16 mouse cellular contexts compared by ENCODE assay signal in genomic region chr5:51527498-51528164, GRCm38 (mm10). TPM values are rescaled to one million over a fixed set of nuclear protein-coding genes. Genes with fewer than 3 reads are reported as not detected.
A peak's percentile ranks its signal among the peaks of the same experiment; 100 is the strongest.
DNase-seq lines count a peak whose midpoint lies in the region; ATAC-seq lines count a peak whose summit lies in the region.
"Had no signal": no experiment of that assay in that cellular context is flagged by ENCODE, and none has a peak within 500 bp of the region (broad histone marks: within the 10 kb centered on the region; RNA-seq: fewer than 3 reads in every experiment).

No protein-coding gene starts in this region.

- ATAC-seq in heart, embryonic 13.5 days (ENCODE audit: extremely low read depth, insufficient number of reproducible peaks, low FRiP score, low TSS enrichment) = no peak
- ATAC-seq in liver, embryonic 15.5 days (ENCODE audit: insufficient read depth) = peak; percentile 86
- ATAC-seq in forebrain, embryonic 15.5 days (replicated peaks) = no peak
- ATAC-seq: lung, postnatal 0 days had no signal

- H3K27ac ChIP-seq in heart, embryonic 13.5 days (replicated peaks) = peak overlapping the region; percentile 92
- H3K27ac ChIP-seq in liver, embryonic 15.5 days (replicated peaks) = peak overlapping the region; percentile 71
- no peak overlapping the region for H3K27ac ChIP-seq in forebrain, embryonic 15.5 days (replicated peaks)
- H3K27ac ChIP-seq: embryonic facial prominence, embryonic 12.5 days; midbrain, embryonic 10.5 days had no signal

- peak overlapping the region; percentile 25; the same call in 1 of the 2 replicates for H3K9ac ChIP-seq in heart, embryonic 13.5 days
- H3K9ac ChIP-seq in liver, embryonic 15.5 days = no peak overlapping the region
- no peak overlapping the region for H3K9ac ChIP-seq in forebrain, embryonic 15.5 days (replicated peaks)
- H3K9ac ChIP-seq: embryonic facial prominence, embryonic 12.5 days had no signal

- H3K9me3 ChIP-seq in heart, embryonic 13.5 days = no peaks in the 10 kb centered on the region
- H3K9me3 ChIP-seq in liver, embryonic 15.5 days (replicated peaks) = no peaks in the 10 kb centered on the region
- no peaks in the 10 kb centered on the region for H3K9me3 ChIP-seq in forebrain, embryonic 15.5 days
- H3K9me3 ChIP-seq: embryonic facial prominence, embryonic 12.5 days; midbrain, embryonic 10.5 days had no signal

- 47% methylated on average over 5 of the region's 5 CpGs for WGBS in heart, embryonic 13.5 days
- WGBS in liver, embryonic 15.5 days (ENCODE audit: insufficient replicate concordance) = 47% methylated on average over 5 of the region's 5 CpGs
- 86% methylated on average over 5 of the region's 5 CpGs for WGBS in forebrain, embryonic 15.5 days

- DNase-seq in heart, adult 8-10 months (ENCODE audit: low spot score) = no peak
- DNase-seq in kidney, adult 18-20 months = peak; percentile 81
- DNase-seq in kidney, postnatal 14 days = peak; percentile 85
- DNase-seq in testis, postnatal 14 days (ENCODE audit: low spot score) = no peak
- DNase-seq in embryo, embryonic 10.5 days (ENCODE audit: low spot score) = no peak
- DNase-seq: adrenal gland, postnatal 14 days; cerebellum, postnatal 25 days; thymus, adult 18-20 months had no signal

- no peaks in the 10 kb centered on the region for H3K27me3 ChIP-seq in heart, embryonic 13.5 days (replicated peaks)
- no peaks in the 10 kb centered on the region for H3K27me3 ChIP-seq in liver, embryonic 15.5 days
- no peaks in the 10 kb centered on the region for H3K27me3 ChIP-seq in forebrain, embryonic 15.5 days
- H3K27me3 ChIP-seq: embryonic facial prominence, embryonic 12.5 days had no signal

- no peak overlapping the region for H3K4me2 ChIP-seq in heart, embryonic 13.5 days
- H3K4me2 ChIP-seq in liver, embryonic 15.5 days = no peak overlapping the region
- no peak overlapping the region for H3K4me2 ChIP-seq in forebrain, embryonic 15.5 days (replicated peaks)
- H3K4me2 ChIP-seq: embryonic facial prominence, embryonic 12.5 days had no signal

- H3K4me3 ChIP-seq in heart, embryonic 13.5 days = no peak overlapping the region
- no peak overlapping the region for H3K4me3 ChIP-seq in liver, embryonic 15.5 days (replicated peaks)
- H3K4me3 ChIP-seq in forebrain, embryonic 15.5 days = no peak overlapping the region
- H3K4me3 ChIP-seq: embryonic facial prominence, embryonic 12.5 days; midbrain, embryonic 10.5 days; myocyte had no signal

- no peaks in the 10 kb centered on the region for H3K36me3 ChIP-seq in heart, embryonic 13.5 days
- no peaks in the 10 kb centered on the region for H3K36me3 ChIP-seq in liver, embryonic 15.5 days (replicated peaks)
- no peaks in the 10 kb centered on the region for H3K36me3 ChIP-seq in forebrain, embryonic 15.5 days
- H3K36me3 ChIP-seq: embryonic facial prominence, embryonic 12.5 days; midbrain, embryonic 10.5 days had no signal

- peaks cover 73% of the 10 kb centered on the region for H3K4me1 ChIP-seq in heart, embryonic 13.5 days
- H3K4me1 ChIP-seq in liver, embryonic 15.5 days (replicated peaks) = no peaks in the 10 kb centered on the region
- no peaks in the 10 kb centered on the region for H3K4me1 ChIP-seq in forebrain, embryonic 15.5 days
- H3K4me1 ChIP-seq: embryonic facial prominence, embryonic 12.5 days had no signal

RNA-seq across cellular contexts. Expression of gene Ppargc1a, which starts 39.9 kb away (rescaled TPM):
- polyA plus RNA-seq in heart, embryonic 13.5 days (2015; fragmentation: Nextera tagmentation; extraction: Ambion mirVana) = 44.7 and 50.0 TPM in 2 replicates
- 100 to 1,000 TPM in 2 of 4 experiments, 10 to 100 TPM in 2; 69.5 to 106 (median 92.6) TPM for total RNA-seq in heart, adult 8-10 months (2022)
- 2.7 and 3.1 TPM in 2 replicates for polyA plus RNA-seq in liver, embryonic 15.5 days (2015; fragmentation: Nextera tagmentation; extraction: Ambion mirVana)
- 7.2 and 7.9 TPM in 2 replicates for polyA plus RNA-seq in forebrain, embryonic 15.5 days (2015; fragmentation: Nextera tagmentation; extraction: Ambion mirVana)
- total RNA-seq: granulocyte monocyte progenitor cell, adult 5-6 weeks had no signal

Comparison
In these comparisons a context has a peak if more than half of its experiments do, and no peak if none do; other contexts are left out.
1. DNase-seq: peak in kidney, adult 18-20 months (single experiment) and kidney, postnatal 14 days (single experiment); none in heart, adult 8-10 months (single experiment), testis, postnatal 14 days (single experiment) and embryo, embryonic 10.5 days (single experiment).